Mouse (Mus musculus) forelimb bud, embryonic 11.5 days (tissue): Measurements from ENCODE around the gene Acot5.
"Not testable (repeated sequence)": the region's sequence is repeated elsewhere in the genome, so short reads cannot be mapped to it uniquely, and the experiment has no call there.

Experiments used
- DNase-seq: peaks from one replicate; pipeline ENCODE4 v3.0.0-alpha.2; 2012; ENCODE audit warnings: low read depth, low spot score

The Acot5 gene

GRCm38 (mm10) chr12:84068986-84069385 is at the start of gene Acot5:
Gene Acot5, plus strand, starts transcription at chr12:84069325.
- no peak for DNase-seq

GRCm38 (mm10) chr12:84020528-84020927 is 48.6 kb upstream of the Acot5 start:
- not testable (repeated sequence) for DNase-seq

- DNase-seq, result not testable (repeated sequence)
These were observed 46.9 kb upstream of the Acot5 start for GRCm38 (mm10) chr12:84022266-84022665.

GRCm38 (mm10) chr12:84023052-84023745 is 45.9 kb upstream of the Acot5 start:
- DNase-seq, result no peak

GRCm38 (mm10) chr12:84025888-84026287 is 43.2 kb upstream of the Acot5 start:
- DNase-seq, result no peak

GRCm38 (mm10) chr12:84028328-84028727 is 40.8 kb upstream of the Acot5 start:
- DNase-seq, result not testable (repeated sequence)

- DNase-seq, result not testable (repeated sequence)
These were observed 40.1 kb upstream of the Acot5 start for GRCm38 (mm10) chr12:84029043-84029442.

GRCm38 (mm10) chr12:84030659-84031332 is 38.3 kb upstream of the Acot5 start:
- DNase-seq, result peak; percentile 62

GRCm38 (mm10) chr12:84032854-84033253 is 36.3 kb upstream of the Acot5 start:
- no peak for DNase-seq

- DNase-seq, result not testable (repeated sequence)
These were observed 35.8 kb upstream of the Acot5 start for GRCm38 (mm10) chr12:84033302-84033701.

- no peak for DNase-seq
These were observed 35.0 kb upstream of the Acot5 start for GRCm38 (mm10) chr12:84034108-84034507.

- DNase-seq, result not testable (repeated sequence)
These were observed 30.9 kb upstream of the Acot5 start, which contains the start of gene Acot4 for GRCm38 (mm10) chr12:84038241-84038640. Gene Acot4, plus strand, starts transcription at chr12:84038379.

- not testable (repeated sequence) for DNase-seq
These were observed 30.4 kb upstream of the Acot5 start, which contains the start of gene Gm49366 for GRCm38 (mm10) chr12:84038691-84039111. Gene Gm49366, plus strand, starts transcription at chr12:84038935.

- DNase-seq, result no peak
These were observed 26.9 kb upstream of the Acot5 start for GRCm38 (mm10) chr12:84042248-84042647.

- no peak for DNase-seq
These were observed 25.1 kb upstream of the Acot5 start for GRCm38 (mm10) chr12:84044045-84044444.

- DNase-seq, result no peak
These were observed 22.2 kb upstream of the Acot5 start for GRCm38 (mm10) chr12:84046906-84047305.

GRCm38 (mm10) chr12:84050744-84051143 is 18.4 kb upstream of the Acot5 start:
- DNase-seq, result not testable (repeated sequence)

- DNase-seq, result no peak
These were observed 17.1 kb upstream of the Acot5 start, which contains the start of gene Acot3 for GRCm38 (mm10) chr12:84051937-84052474. Gene Acot3, plus strand, starts transcription at chr12:84052144.

- DNase-seq, result no peak
These were observed 16.5 kb upstream of the Acot5 start for GRCm38 (mm10) chr12:84052609-84053008.

GRCm38 (mm10) chr12:84053173-84053572 is 16.0 kb upstream of the Acot5 start:
- DNase-seq, result no peak

GRCm38 (mm10) chr12:84053679-84054391 is 15.3 kb upstream of the Acot5 start:
- DNase-seq, result peak; percentile 48

- DNase-seq, result no peak
These were observed 8.2 kb upstream of the Acot5 start for GRCm38 (mm10) chr12:84060946-84061345.
